Mouse (Mus musculus) MEL (cell line): ENCODE data around the gene Cdiptos. TPM values are rescaled to one million over a fixed set of nuclear protein-coding genes. Genes with fewer than 3 reads are reported as not detected.
A peak's percentile ranks its signal among the peaks of the same experiment; 100 is the strongest.

Experiments
- DNase-seq: peaks from one replicate; pipeline ENCODE4 v3.0.0; 2011; ENCODE audit warnings: low read depth, low spot score
- H3K27ac ChIP-seq: 2 replicates; pipeline ENCODE4 v1.5.1; 2012; ENCODE audit warnings: low read depth, mild to moderate bottlenecking, control low read depth, low read length, moderate library complexity; ENCODE audit not compliant: control insufficient read depth
- H3K27me3 ChIP-seq, 2 experiments: fragments of 150-350 bp in 1 of 2; sonication (generic) in 1 of 2; 2 replicates each; pipeline ENCODE4 v1.6.1; 2012; ENCODE audit warnings: low read length in 2 of 2, mild to moderate bottlenecking in 2 of 2, improper control_type of control experiment in 1 of 2, moderate library complexity in 1 of 2; ENCODE audit not compliant: insufficient read depth in 2 of 2, control insufficient read depth in 1 of 2
- H3K36me3 ChIP-seq, 2 experiments: 2 replicates each; pipeline ENCODE4 v1.6.1; 2012 to 2014; ENCODE audit warnings: low read length in 2 of 2, improper control_type of control experiment in 1 of 2, inconsistent platforms in 1 of 2, mild to moderate bottlenecking in 1 of 2; ENCODE audit not compliant: insufficient read depth in 2 of 2, control insufficient read depth in 1 of 2
- H3K4me1 ChIP-seq, 2 experiments: fragments of 150-350 bp in 1 of 2; sonication (generic) in 1 of 2; 2 replicates each; pipeline ENCODE4 v1.6.1; 2012; ENCODE audit warnings: low read length in 2 of 2, improper control_type of control experiment in 1 of 2, mild to moderate bottlenecking in 1 of 2; ENCODE audit not compliant: insufficient read depth in 2 of 2, control insufficient read depth in 1 of 2
- H3K4me3 ChIP-seq, 2 experiments: fragments of 150-350 bp in 1 of 2; sonication (generic) in 1 of 2; 2 replicates each; pipeline ENCODE4 v1.5.1; 2012; ENCODE audit warnings: low read depth in 2 of 2, low read length in 2 of 2, mild to moderate bottlenecking in 2 of 2, moderate library complexity in 2 of 2, control low read depth in 1 of 2, improper control_type of control experiment in 1 of 2; ENCODE audit not compliant: control insufficient read depth in 1 of 2, insufficient read depth in 1 of 2
- H3K79me2 ChIP-seq: 2 replicates; pipeline ENCODE4 v1.6.1; 2012; ENCODE audit warnings: mild to moderate bottlenecking, low read length, moderate library complexity; ENCODE audit not compliant: control insufficient read depth, poor library complexity, insufficient read depth
- H3K9ac ChIP-seq: 2 replicates; pipeline ENCODE4 v1.6.1; 2012; ENCODE audit warnings: low read depth, mild to moderate bottlenecking, control low read depth, low read length, moderate library complexity; ENCODE audit not compliant: control insufficient read depth, poor library complexity, severe bottlenecking
- H3K9me3 ChIP-seq: fragments of 150-350 bp; sonication (generic); replicated peaks from 2 replicates; pipeline ENCODE4 v1.6.1; 2012; ENCODE audit warnings: mild to moderate bottlenecking, low read length, improper control_type of control experiment, moderate library complexity; ENCODE audit not compliant: insufficient read depth
- CHD1 ChIP-seq: IDR thresholded peaks from 2 replicates; pipeline ENCODE4 v1.6.1; 2012; ENCODE audit warnings: low read depth, mild to moderate bottlenecking, inconsistent platforms, low read length, improper control_type of control experiment
- CHD2 ChIP-seq: IDR thresholded peaks from 2 replicates; pipeline ENCODE4 v1.6.1; 2011; ENCODE audit warnings: low read length, improper control_type of control experiment
- CTCF ChIP-seq, 3 experiments: IDR thresholded peaks in 2 of 3; conservative IDR thresholded peaks in 1 of 3; 2 replicates each; pipeline ENCODE4 v1.5.1; 2011 to 2012; ENCODE audit warnings: low read length in 3 of 3, low read depth in 2 of 3, mild to moderate bottlenecking in 2 of 3, improper control_type of control experiment in 1 of 3, inconsistent platforms in 1 of 3, mixed read lengths in 1 of 3, moderate library complexity in 1 of 3; ENCODE audit not compliant: control insufficient read depth in 1 of 3, insufficient read depth in 1 of 3, poor library complexity in 1 of 3, severe bottlenecking in 1 of 3
- E2F4 ChIP-seq: IDR thresholded peaks from 2 replicates; pipeline ENCODE4 v1.6.1; 2011; ENCODE audit warnings: low read depth, low read length, improper control_type of control experiment, borderline replicate concordance
- EP300 ChIP-seq, 2 experiments: IDR thresholded peaks; 2 replicates each; pipeline ENCODE4 v1.6.1; 2011; ENCODE audit warnings: improper control_type of control experiment in 2 of 2, low read length in 2 of 2, low read depth in 1 of 2, mild to moderate bottlenecking in 1 of 2
- GABPA ChIP-seq: IDR thresholded peaks from 2 replicates; pipeline ENCODE4 v1.6.1; 2012; ENCODE audit warnings: low read depth, mild to moderate bottlenecking, inconsistent platforms, low read length, improper control_type of control experiment, moderate library complexity
- MXI1 ChIP-seq: IDR thresholded peaks from 2 replicates; pipeline ENCODE4 v1.6.1; 2011; ENCODE audit warnings: mild to moderate bottlenecking, low read depth, low read length, improper control_type of control experiment
- MYB ChIP-seq: IDR thresholded peaks from 2 replicates; pipeline ENCODE4 v1.6.1; 2011; ENCODE audit warnings: mild to moderate bottlenecking, low read depth, low read length, improper control_type of control experiment
- NELFE ChIP-seq: IDR thresholded peaks from 2 replicates; pipeline ENCODE4 v1.6.1; 2011; ENCODE audit warnings: low read depth, low read length, improper control_type of control experiment
- POLR2AphosphoS2 ChIP-seq: IDR thresholded peaks from 2 replicates; pipeline ENCODE4 v1.6.1; 2011; ENCODE audit warnings: low read length, improper control_type of control experiment
- RAD21 ChIP-seq: IDR thresholded peaks from 2 replicates; pipeline ENCODE4 v1.6.1; 2011; ENCODE audit warnings: mild to moderate bottlenecking, low read depth, low read length, improper control_type of control experiment
- SIN3A ChIP-seq: IDR thresholded peaks from 2 replicates; pipeline ENCODE4 v1.6.1; 2012; ENCODE audit warnings: low read length, improper control_type of control experiment, inconsistent platforms
- SMC3 ChIP-seq: IDR thresholded peaks from 2 replicates; pipeline ENCODE4 v1.6.1; 2011; ENCODE audit warnings: low read depth, low read length, improper control_type of control experiment
- TAL1 ChIP-seq: IDR thresholded peaks from 2 replicates; pipeline ENCODE4 v1.6.1; 2012; ENCODE audit warnings: mild to moderate bottlenecking, inconsistent platforms, low read length, moderate library complexity, mixed read lengths
- UBTF ChIP-seq: IDR thresholded peaks from 2 replicates; pipeline ENCODE4 v1.6.1; 2012; ENCODE audit warnings: low read depth, mild to moderate bottlenecking, inconsistent platforms, low read length, improper control_type of control experiment, moderate library complexity, borderline replicate concordance; ENCODE audit not compliant: insufficient read depth
- USF2 ChIP-seq, 2 experiments: IDR thresholded peaks; 2 replicates each; pipeline ENCODE4 v1.6.1; 2011 to 2012; ENCODE audit warnings: improper control_type of control experiment in 2 of 2, low read length in 2 of 2, borderline replicate concordance in 1 of 2, inconsistent platforms in 1 of 2, low read depth in 1 of 2, mild to moderate bottlenecking in 1 of 2; ENCODE audit not compliant: insufficient read depth in 1 of 2
- ZC3H11A ChIP-seq: IDR thresholded peaks from 2 replicates; pipeline ENCODE4 v1.6.1; 2012; ENCODE audit warnings: low read depth, mild to moderate bottlenecking, inconsistent platforms, low read length, improper control_type of control experiment
- ZKSCAN1 ChIP-seq: IDR thresholded peaks from 2 replicates; pipeline ENCODE4 v1.6.1; 2012; ENCODE audit warnings: low read depth, mild to moderate bottlenecking, inconsistent platforms, low read length, improper control_type of control experiment, moderate library complexity
- polyA plus RNA-seq, 2 experiments: library from polyadenylated mRNA; stranded (reverse) in 1 of 2; unstranded in 1 of 2; fragments of >175 nt in 1 of 2; fragments of >200 nt in 1 of 2; gene quantifications; 2 replicates each; pipeline versions ENCODE4 v1.2.1 to v1.2.4; 2012; ENCODE audit warnings: low replicate concordance in 2 of 2, low read depth in 1 of 2; ENCODE audit not compliant: insufficient read length in 2 of 2, insufficient read depth in 1 of 2, missing spikeins in 1 of 2
- total RNA-seq: library from RNA; depleted of rRNA; stranded (reverse); fragments of 300-350 nt; gene quantifications from 2 replicates; pipeline ENCODE4 v1.2.3, GENCODE M21; 2012

The Cdiptos gene
- total and polyA plus RNA-seq, 3 experiments: 0.35 to 1.8 TPM; not detected in 1

DNA sequence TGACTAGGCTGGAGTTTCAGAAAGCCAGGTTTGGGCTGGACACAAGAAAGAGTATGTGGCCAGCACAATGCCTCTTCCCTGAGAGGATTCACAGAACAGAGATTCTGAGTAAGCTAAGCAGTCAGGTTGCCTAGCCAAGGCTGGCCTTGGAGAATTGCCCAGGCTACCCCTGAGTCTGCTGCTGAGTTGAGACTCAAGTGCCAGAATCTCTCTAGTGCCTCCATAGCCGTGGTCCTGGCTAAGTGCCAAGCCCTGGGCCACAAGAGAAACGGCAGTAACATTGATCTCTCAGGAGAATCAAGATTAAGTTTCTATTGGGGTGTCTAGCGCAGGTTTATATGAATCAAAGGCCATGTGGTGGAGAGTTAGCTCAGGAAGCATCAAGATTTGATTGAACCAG, 10.3 kb downstream of the Cdiptos start:
- Histone ChIP-seq H3K4me1 (no peaks in the 10 kb centered on the region), H3K27me3 (no peaks in the 10 kb centered on the region), H3K9me3 (no peaks in the 10 kb centered on the region), H3K79me2 (no peaks in the 10 kb centered on the region), H3K27ac (no peak overlapping the region), H3K4me3 (no peak overlapping the region), H3K36me3 (no peaks in the 10 kb centered on the region; a peak in 1 of 4 replicates), H3K9ac (no peak overlapping the region)
- TF ChIP-seq MXI1: no peak
- TF ChIP-seq CHD1: no peak
- no peak for TF ChIP-seq EP300 (IDR thresholded peaks at IDR 0.05; ENCODE audit: low read depth in 1 of 2, low read length in 2 of 2)
- TF ChIP-seq POLR2AphosphoS2: no peak
- TF ChIP-seq UBTF: no peak
- TF ChIP-seq NELFE: no peak
- TF ChIP-seq SIN3A: no peak
- peak; percentile 55 for DNase-seq

DNA sequence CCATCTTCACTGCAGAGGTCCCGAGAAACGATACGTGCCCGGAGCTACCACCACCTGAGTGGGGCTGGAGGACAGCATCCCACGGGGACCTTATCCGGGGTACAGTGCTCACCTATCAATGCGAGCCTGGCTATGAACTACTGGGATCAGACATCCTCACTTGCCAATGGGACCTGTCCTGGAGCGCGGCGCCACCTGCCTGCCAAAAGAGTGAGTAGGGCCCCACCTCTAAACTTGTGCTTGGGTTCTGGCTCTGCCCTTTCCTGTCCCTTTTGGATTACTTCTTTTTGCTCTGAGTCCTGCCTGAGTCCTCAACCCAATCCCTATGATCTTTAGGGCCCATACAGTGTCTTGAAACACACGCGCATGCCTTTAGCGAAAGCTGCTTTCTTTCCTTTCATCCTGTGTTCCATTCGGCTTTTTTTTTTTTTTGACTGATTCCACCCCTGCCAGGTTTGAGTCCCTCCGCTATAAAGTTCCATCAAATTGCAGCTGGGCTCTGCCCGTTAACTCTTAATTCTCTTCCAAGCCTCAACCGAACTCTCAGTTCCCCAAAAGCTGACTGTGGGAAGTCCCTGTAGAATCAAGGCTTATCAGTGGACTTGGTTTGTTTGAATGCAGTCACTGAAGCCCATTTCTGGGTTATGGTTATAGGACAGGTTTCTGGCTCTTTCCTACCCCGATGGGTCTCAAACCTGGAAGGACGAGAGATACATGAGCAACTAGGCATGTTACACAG, 12.2 kb downstream of the Cdiptos start:
- Histone ChIP-seq H3K36me3 (peaks cover 0 to 9% of the 10 kb centered on the region in 2 experiments; a peak in 2 of 4 replicates), H3K4me1 (peaks cover 6 to 9% of the 10 kb centered on the region in 2 experiments), H3K9me3 (no peaks in the 10 kb centered on the region), H3K4me3 (no peak overlapping the region), H3K27ac (no peak overlapping the region), H3K79me2 (no peaks in the 10 kb centered on the region), H3K27me3 (no peaks in the 10 kb centered on the region), H3K9ac (no peak overlapping the region)
- DNase-seq: peak; percentile 54
- no peak for TF ChIP-seq TAL1
- TF ChIP-seq USF2 (IDR thresholded peaks at IDR 0.05; ENCODE audit: borderline replicate concordance in 1 of 2, insufficient read depth in 1 of 2, low read depth in 1 of 2, low read length in 2 of 2): no peak
- peak; percentile 57 to 91 (median 77) for TF ChIP-seq CTCF (IDR thresholded peaks at IDR 0.05 in 2 of 3, conservative IDR thresholded peaks at IDR 0.05 in 1 of 3; ENCODE audit: control insufficient read depth in 1 of 3, insufficient read depth in 1 of 3, low read depth in 2 of 3, low read length in 3 of 3, poor library complexity in 1 of 3, severe bottlenecking in 1 of 3)
- no peak for TF ChIP-seq MYB
- no peak for TF ChIP-seq CHD2
- TF ChIP-seq E2F4: no peak
- TF ChIP-seq ZC3H11A: peak; percentile 65
- no peak for TF ChIP-seq ZKSCAN1
- peak; percentile 83 for TF ChIP-seq SMC3
- peak; percentile 66 for TF ChIP-seq RAD21
- TF ChIP-seq GABPA: no peak
